Mouse (Mus musculus) lung, embryonic 15.5 days (tissue): ENCODE results near the gene Bbof1. TPM values are rescaled to one million over a fixed set of nuclear protein-coding genes. Genes with fewer than 3 reads are reported as not detected.

Experiments used
- ATAC-seq: fragments of 200-750 bp; cut with Nextera tagmentation; 2 replicates; pipeline ENCODE4 v1.8.0; 2017; ENCODE audit warnings: moderate number of reproducible peaks, borderline replicate concordance; ENCODE audit not compliant: low FRiP score, low TSS enrichment; ENCODE audit errors: extremely low read depth
- H3K27ac ChIP-seq: fragments of 300-500 bp; sonication (generic); 2 replicates; pipeline ENCODE4 v1.5.1; 2015; ENCODE audit warnings: moderate library complexity, mild to moderate bottlenecking, inconsistent platforms
- H3K27me3 ChIP-seq: fragments of 300-500 bp; sonication (generic); 2 replicates; pipeline ENCODE4 v1.6.1; 2015; ENCODE audit warnings: inconsistent platforms
- H3K36me3 ChIP-seq: fragments of 300-500 bp; sonication (generic); 2 replicates; pipeline ENCODE4 v1.6.1; 2015; ENCODE audit warnings: inconsistent platforms
- H3K4me1 ChIP-seq: fragments of 300-500 bp; sonication (generic); 2 replicates; pipeline ENCODE4 v1.6.1; 2015; ENCODE audit warnings: inconsistent platforms
- H3K4me2 ChIP-seq: fragments of 300-500 bp; sonication (generic); 2 replicates; pipeline ENCODE4 v1.6.1; 2015; ENCODE audit warnings: inconsistent platforms, mild to moderate bottlenecking, moderate library complexity
- H3K4me3 ChIP-seq: fragments of 300-500 bp; sonication (generic); 2 replicates; pipeline ENCODE4 v1.5.1; 2015; ENCODE audit warnings: mild to moderate bottlenecking, inconsistent platforms
- H3K9ac ChIP-seq: fragments of 300-500 bp; sonication (generic); 2 replicates; pipeline ENCODE4 v1.6.1; 2015; ENCODE audit warnings: inconsistent platforms
- H3K9me3 ChIP-seq: fragments of 300-500 bp; sonication (generic); 2 replicates; pipeline ENCODE4 v1.6.1; 2016; ENCODE audit warnings: inconsistent platforms
- whole genome bisulfite sequencing: fragments of 180-500 bp; shearing (Covaris S2); methylation state at CpG from one replicate; pipeline ENCODE4 v1.1.7; 2015; 5-methylcytosine and 5-hydroxymethylcytosine counted together
- polyA plus RNA-seq: library from polyadenylated mRNA; unstranded; fragments of >200 nt; fragmentation: Nextera tagmentation; extraction: Ambion mirVana; gene quantifications from 2 replicates; pipeline ENCODE4 v1.2.1, GENCODE M21; 2015

Gene Bbof1
- polyA plus RNA-seq, 1 experiment from 2014 or later, result 2.4 TPM

GRCm38 (mm10) chr12:84402923-84403322, 5.9 kb upstream of the Bbof1 start:
- Histone ChIP-seq H3K9ac (no peak overlapping the region), H3K9me3 (no peaks in the 10 kb centered on the region), H3K4me1 (peaks cover 4% of the 10 kb centered on the region), H3K4me2 (no peak overlapping the region), H3K27ac (no peak overlapping the region), H3K4me3 (no peak overlapping the region), H3K27me3 (no peaks in the 10 kb centered on the region), H3K36me3 (no peaks in the 10 kb centered on the region)
- no peak for ATAC-seq
- 60% methylated on average over 9 of the region's 9 CpGs for WGBS

GRCm38 (mm10) chr12:84404541-84404940, 4.3 kb upstream of the Bbof1 start:
- Histone ChIP-seq H3K9me3 (no peaks in the 10 kb centered on the region), H3K27me3 (no peaks in the 10 kb centered on the region), H3K4me3 (no peak overlapping the region), H3K4me1 (peaks cover 7% of the 10 kb centered on the region), H3K27ac (no peak overlapping the region), H3K36me3 (no peaks in the 10 kb centered on the region), H3K9ac (no peak overlapping the region), H3K4me2 (no peak overlapping the region)
- 85% methylated on average over 6 of the region's 6 CpGs for WGBS
- ATAC-seq, result no peak

GRCm38 (mm10) chr12:84407259-84407658, 1.6 kb upstream of the Bbof1 start:
- no peak overlapping the region for H3K4me2 ChIP-seq
- peaks cover 7% of the 10 kb centered on the region for H3K4me1 ChIP-seq
- no peak overlapping the region for H3K4me3 ChIP-seq
- H3K27me3 ChIP-seq, result no peaks in the 10 kb centered on the region
- H3K36me3 ChIP-seq, result no peaks in the 10 kb centered on the region
- ATAC-seq, result no peak
- no peak overlapping the region for H3K9ac ChIP-seq
- H3K27ac ChIP-seq, result no peak overlapping the region
- H3K9me3 ChIP-seq, result no peaks in the 10 kb centered on the region
- 52% methylated on average over 4 of the region's 4 CpGs for WGBS

- Histone ChIP-seq H3K4me2 (peak overlapping the region; percentile 95), H3K9me3 (no peaks in the 10 kb centered on the region), H3K9ac (peak overlapping the region; percentile 70), H3K27me3 (no peaks in the 10 kb centered on the region), H3K27ac (peak overlapping the region; percentile 77), H3K36me3 (no peaks in the 10 kb centered on the region), H3K4me3 (peak overlapping the region; percentile 66), H3K4me1 (peaks cover 7% of the 10 kb centered on the region)
- ATAC-seq, result peak; percentile 74
- under 1% methylated on average over 50 of the region's 52 CpGs for WGBS
These were observed 725 bp upstream of the Bbof1 start for GRCm38 (mm10) chr12:84407874-84408818.

- Histone ChIP-seq H3K4me3 (peak within 1 kb of the TSS; percentile 51), H3K4me2 (peak within 1 kb of the TSS; percentile 74), H3K27ac (0 out of 2 replicates have a peak within 1 kb of the TSS, but pooled peaks have one; percentile 12), H3K9me3 (no peaks in the 10 kb centered on the region), H3K9ac (peak within 1 kb of the TSS; percentile 48), H3K27me3 (no peaks in the 10 kb centered on the region), H3K36me3 (no peaks in the 10 kb centered on the region), H3K4me1 (peaks cover 5% of the 10 kb centered on the region; the same call in 1 of the 2 replicates)
- ATAC-seq, result peak; percentile 91
- 4% methylated on average over 50 of the region's 50 CpGs for WGBS
These were observed 8.1 kb downstream of the Bbof1 start, which contains the start of gene Rnf113a2 for GRCm38 (mm10) chr12:84416834-84417604. Gene Rnf113a2 (plus strand): TSS chr12:84417196.

- Histone ChIP-seq H3K27ac (0 out of 2 replicates have a peak overlapping the region, but pooled peaks have one; percentile 12), H3K4me2 (peak overlapping the region; percentile 74), H3K36me3 (no peaks in the 10 kb centered on the region), H3K9ac (peak overlapping the region; percentile 48), H3K27me3 (no peaks in the 10 kb centered on the region), H3K9me3 (no peaks in the 10 kb centered on the region), H3K4me1 (peaks cover 5% of the 10 kb centered on the region; the same call in 1 of the 2 replicates), H3K4me3 (peak overlapping the region; percentile 51)
- ATAC-seq, result no peak; the same call in 1 of the 2 replicates
- 35% methylated on average over 18 of the region's 18 CpGs for WGBS
These were observed 8.7 kb downstream of the Bbof1 start for GRCm38 (mm10) chr12:84417605-84417922.

- H3K27ac ChIP-seq, result no peak overlapping the region
- H3K27me3 ChIP-seq, result no peaks in the 10 kb centered on the region
- no peaks in the 10 kb centered on the region for H3K4me1 ChIP-seq
- ATAC-seq, result no peak
- 53% methylated on average over 3 of the region's 3 CpGs for WGBS
- no peak overlapping the region for H3K4me2 ChIP-seq
- H3K36me3 ChIP-seq, result no peaks in the 10 kb centered on the region
- no peak overlapping the region for H3K9ac ChIP-seq
- H3K4me3 ChIP-seq, result no peak overlapping the region
- no peaks in the 10 kb centered on the region for H3K9me3 ChIP-seq
These were observed 15.1 kb downstream of the Bbof1 start for GRCm38 (mm10) chr12:84423990-84424389.

- Histone ChIP-seq H3K27me3 (no peaks in the 10 kb centered on the region), H3K9me3 (no peaks in the 10 kb centered on the region), H3K4me2 (no peak overlapping the region), H3K4me3 (no peak overlapping the region), H3K9ac (no peak overlapping the region), H3K4me1 (no peaks in the 10 kb centered on the region), H3K36me3 (peaks cover 3% of the 10 kb centered on the region; the same call in 1 of the 2 replicates), H3K27ac (no peak overlapping the region)
- 67% methylated on average over 2 of the region's 2 CpGs for WGBS
- no peak for ATAC-seq
These were observed 21.0 kb downstream of the Bbof1 start for GRCm38 (mm10) chr12:84429825-84430224.

- no peak overlapping the region for H3K9ac ChIP-seq
- ATAC-seq, result no peak
- 26% methylated on average over 2 of the region's 2 CpGs for WGBS
These were observed 29.8 kb downstream of the Bbof1 start for GRCm38 (mm10) chr12:84438697-84439096.

GRCm38 (mm10) chr12:84442526-84442925, 33.7 kb downstream of the Bbof1 start:
- Histone ChIP-seq H3K4me3 (no peak overlapping the region), H3K4me2 (no peak overlapping the region), H3K9me3 (no peaks in the 10 kb centered on the region), H3K9ac (no peak overlapping the region), H3K27ac (no peak overlapping the region), H3K27me3 (no peaks in the 10 kb centered on the region), H3K36me3 (0 out of 2 replicates have a peak, but pooled peaks cover 3% of the 10 kb centered on the region), H3K4me1 (no peaks in the 10 kb centered on the region)
- no peak for ATAC-seq
- 64% methylated on average over 4 of the region's 4 CpGs for WGBS

More at GRCm38 (mm10) chr12:84438697-84439096, 29.8 kb downstream of the Bbof1 start:
- no peaks in the 10 kb centered on the region for H3K9me3 ChIP-seq
- H3K4me3 ChIP-seq, result no peak overlapping the region
- no peak overlapping the region for H3K27ac ChIP-seq
- no peaks in the 10 kb centered on the region for H3K27me3 ChIP-seq
- 0 out of 2 replicates have a peak, but pooled peaks cover 3% of the 10 kb centered on the region for H3K36me3 ChIP-seq
- no peak overlapping the region for H3K4me2 ChIP-seq
- no peaks in the 10 kb centered on the region for H3K4me1 ChIP-seq

- Histone ChIP-seq H3K9ac (no peak overlapping the region), H3K36me3 (no peaks in the 10 kb centered on the region), H3K4me3 (no peak overlapping the region), H3K27ac (no peak overlapping the region), H3K4me1 (peaks cover 15% of the 10 kb centered on the region), H3K27me3 (no peaks in the 10 kb centered on the region; the same call in 1 of the 2 replicates), H3K9me3 (no peaks in the 10 kb centered on the region), H3K4me2 (no peak overlapping the region)
- ATAC-seq, result no peak
- 77% methylated on average over 1 of the region's 1 CpGs for WGBS
These were observed 38.5 kb downstream of the Bbof1 start for GRCm38 (mm10) chr12:84447386-84447785.
